Mouse (Mus musculus) left cerebral cortex, adult 6 months (tissue): ENCODE results near the gene Srgap2. TPM values are rescaled to one million over a fixed set of nuclear protein-coding genes. Genes with fewer than 3 reads are reported as not detected.

Source experiments
- long read RNA-seq, 2 experiments: library from polyadenylated mRNA; unstranded; transcript quantifications; one replicate each; pipeline ENCODE4 v2.0.0; 2019 to 2020
- polyA plus RNA-seq: library from polyadenylated mRNA; unstranded; fragments of <200 nt; fragmentation: Nextera tagmentation; gene quantifications from 2 replicates; pipeline ENCODE4 v1.2.3, GENCODE M21; 2021

The Srgap2 gene
- 14.0 and 17.0 TPM in 2 replicates for polyA plus RNA-seq
- long read RNA-seq, experiment 1, transcript Srgap2-204 (22 exons, 3,533 nt): major isoform, 12 of 92 reads
- long read RNA-seq, experiment 1, partial matches to known transcripts: 46 of 92 reads
- long read RNA-seq, experiment 1, other reads (novel, unspliced or antisense): 34 of 92 reads
- long read RNA-seq, experiment 2, partial matches to known transcripts: 10 of 21 reads
- long read RNA-seq, experiment 2, other reads (novel, unspliced or antisense): 11 of 21 reads

GRCm38 (mm10) chr1:131527281-131528080 lies at the start of gene Srgap2, which contains the start of gene Fam72a:
TSS of gene Srgap2 (minus strand) at chr1:131527352.
TSS of gene Fam72a (plus strand) at chr1:131527903.

GRCm38 (mm10) chr1:131279456-131279776 lies 247.7 kb downstream of the Srgap2 start, which contains the start of gene Ikbke:
TSS of gene Ikbke (minus strand) at chr1:131279606.

GRCm38 (mm10) chr1:131245089-131245856 lies 281.9 kb downstream of the Srgap2 start, which contains the start of gene Rassf5:
TSS of gene Rassf5 (minus strand) at chr1:131245258.

Other genes starting within 250 kb of the Srgap2 start
- 0.10 and 0.15 TPM in 2 replicates for gene Ikbke, start 247.7 kb downstream of the Srgap2 start, polyA plus RNA-seq
- 1.1 and 1.2 TPM in 2 replicates for gene Fam72a, start 551 bp upstream of the Srgap2 start, polyA plus RNA-seq
- gene Avpr1b, start 71.9 kb upstream of the Srgap2 start, polyA plus RNA-seq: not detected in 2 replicates
- gene Ctse, start 111.0 kb upstream of the Srgap2 start, polyA plus RNA-seq: not detected in 2 replicates
- 1.4 and 2.2 TPM in 2 replicates for gene Rab7b, start 161.3 kb upstream of the Srgap2 start, polyA plus RNA-seq
- gene Slc26a9, start 216.7 kb upstream of the Srgap2 start, polyA plus RNA-seq: not detected in 2 replicates